Mouse (Mus musculus): Measurements from ENCODE around the gene Lig4. TPM values are rescaled to one million over a fixed set of nuclear protein-coding genes. Genes with fewer than 3 reads are reported as not detected.

The Lig4 gene
- polyA plus RNA-seq, 1 experiment from 2014 or later, result 14.2 TPM

DNA sequence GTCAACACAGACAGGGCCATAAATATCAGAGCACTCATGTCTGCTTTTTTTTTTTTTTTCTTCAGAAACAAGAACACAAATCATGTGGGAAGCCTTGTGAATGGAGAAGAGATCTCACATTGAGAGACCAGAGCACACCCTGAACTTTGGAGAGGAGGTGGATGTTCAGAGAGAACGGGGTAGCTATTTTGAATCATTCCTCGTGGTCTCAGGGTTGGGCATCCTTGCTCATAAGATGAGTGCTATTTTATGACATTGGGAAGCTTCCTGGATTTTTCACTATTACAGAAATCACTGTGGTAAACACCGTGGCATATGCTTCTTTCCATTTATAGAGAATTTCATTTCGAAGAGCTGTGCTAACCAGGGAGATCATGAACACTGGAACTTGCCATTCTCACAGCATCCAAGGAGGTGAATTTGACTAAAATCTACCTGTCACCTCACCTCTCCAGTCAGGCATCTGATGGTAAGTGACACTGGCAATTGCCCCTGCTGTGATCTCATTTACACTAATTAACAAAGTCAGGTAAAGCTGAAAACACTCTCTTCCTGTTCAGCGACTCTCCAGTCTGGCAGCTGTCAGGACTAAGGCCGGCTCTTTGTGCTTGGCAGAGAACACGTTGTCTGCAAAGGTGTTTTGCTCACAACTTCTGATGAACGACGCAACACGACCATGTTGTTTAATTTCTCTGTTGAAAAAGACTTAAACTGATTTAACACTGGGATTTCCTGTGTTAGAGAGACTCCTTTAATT, 28.2 kb downstream of the Lig4 start:
- ATAC-seq, result no peak
- H3K4me3 ChIP-seq (ENCODE audit: low read depth, low read length), result no peak overlapping the region
- H3K9me3 ChIP-seq (replicated peaks; ENCODE audit: control insufficient read depth, low read length, poor library complexity, severe bottlenecking), result no peaks in the 10 kb centered on the region
- WGBS, result 73% methylated on average over 10 of the region's 10 CpGs
- no peaks in the 10 kb centered on the region for H3K36me3 ChIP-seq (ENCODE audit: control insufficient read depth, insufficient read depth, low read length)
- H3K4me1 ChIP-seq (ENCODE audit: control insufficient read depth, insufficient read depth, low read length), result no peaks in the 10 kb centered on the region
- H3K27me3 ChIP-seq (ENCODE audit: control insufficient read depth, insufficient read depth, low read depth, low read length), result no peaks in the 10 kb centered on the region
- no peak overlapping the region for H3K4me2 ChIP-seq (ENCODE audit: low read length)
- no peak overlapping the region for H3K27ac ChIP-seq (ENCODE audit: low read length)
- H3K9ac ChIP-seq (ENCODE audit: low read depth, low read length), result no peak overlapping the region

DNA sequence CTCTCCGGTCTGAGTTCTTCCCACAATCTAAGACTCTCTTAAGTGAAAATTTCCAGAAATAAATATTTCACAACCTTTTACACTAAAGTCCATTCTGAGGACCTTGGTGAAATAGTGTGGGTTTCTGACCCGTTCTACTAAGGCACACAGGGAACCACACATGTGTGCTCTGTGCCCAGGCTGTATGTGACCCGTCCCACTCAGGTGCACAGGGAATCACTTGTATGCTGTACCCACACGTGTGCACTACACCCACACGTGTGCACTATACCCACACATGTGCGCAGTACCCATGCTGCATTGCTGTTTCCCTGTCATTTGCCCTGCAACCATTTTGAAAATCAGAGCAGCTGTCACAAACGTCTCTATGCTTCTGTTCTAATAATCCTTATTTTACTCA, 41.9 kb downstream of the Lig4 start:
- no peaks in the 10 kb centered on the region for H3K36me3 ChIP-seq (ENCODE audit: control insufficient read depth, insufficient read depth, low read length)
- WGBS, result 71% methylated on average over 7 of the region's 7 CpGs
- peak; percentile 64; the same call in 1 of the 2 replicates for ATAC-seq
- H3K27me3 ChIP-seq (ENCODE audit: control insufficient read depth, insufficient read depth, low read depth, low read length), result no peaks in the 10 kb centered on the region
- H3K4me2 ChIP-seq (ENCODE audit: low read length), result no peak overlapping the region
- H3K9me3 ChIP-seq (replicated peaks; ENCODE audit: control insufficient read depth, low read length, poor library complexity, severe bottlenecking), result no peaks in the 10 kb centered on the region
- H3K9ac ChIP-seq (ENCODE audit: low read depth, low read length), result no peak overlapping the region
- no peaks in the 10 kb centered on the region for H3K4me1 ChIP-seq (ENCODE audit: control insufficient read depth, insufficient read depth, low read length)
- H3K4me3 ChIP-seq (ENCODE audit: low read depth, low read length), result no peak overlapping the region
- H3K27ac ChIP-seq (ENCODE audit: low read length), result no peak overlapping the region

DNA sequence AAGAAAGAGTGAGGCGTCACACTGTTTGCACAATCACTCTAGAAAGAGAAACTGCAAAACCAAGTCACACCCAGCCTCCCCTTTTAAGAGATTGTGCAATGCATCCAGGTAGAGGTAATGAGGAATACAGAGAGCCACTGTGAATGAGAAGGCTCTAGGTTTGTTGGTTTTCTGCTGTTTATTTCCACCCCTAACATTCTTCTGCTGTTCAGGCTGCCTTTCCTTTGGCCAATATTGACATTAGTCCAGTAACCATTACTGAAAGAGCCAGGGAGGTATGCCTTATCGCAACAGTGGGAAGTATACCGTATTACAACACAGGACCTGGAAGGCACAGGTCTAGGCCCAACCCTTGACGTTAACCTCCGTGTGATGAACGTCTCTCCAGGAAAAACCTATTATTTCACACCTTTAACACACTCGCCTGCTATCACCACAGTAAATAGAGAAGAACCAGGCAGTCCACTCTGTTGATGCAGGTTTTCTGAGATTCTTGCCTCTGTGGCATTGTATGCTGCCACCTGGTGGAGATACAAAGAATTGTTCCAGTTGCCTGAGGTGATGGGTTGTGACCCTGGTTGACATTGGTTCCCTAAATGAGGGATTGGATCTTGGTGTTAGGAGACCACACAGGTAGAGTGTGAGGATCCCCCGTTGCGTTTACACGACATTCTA, 42.5 kb downstream of the Lig4 start:
- Histone ChIP-seq H3K9ac (ENCODE audit: low read depth, low read length) (no peak overlapping the region), H3K27me3 (ENCODE audit: control insufficient read depth, insufficient read depth, low read depth, low read length) (no peaks in the 10 kb centered on the region), H3K4me2 (ENCODE audit: low read length) (no peak overlapping the region), H3K4me1 (ENCODE audit: control insufficient read depth, insufficient read depth, low read length) (no peaks in the 10 kb centered on the region), H3K27ac (ENCODE audit: low read length) (no peak overlapping the region), H3K36me3 (ENCODE audit: control insufficient read depth, insufficient read depth, low read length) (no peaks in the 10 kb centered on the region), H3K9me3 (replicated peaks; ENCODE audit: control insufficient read depth, low read length, poor library complexity, severe bottlenecking) (no peaks in the 10 kb centered on the region), H3K4me3 (ENCODE audit: low read depth, low read length) (no peak overlapping the region)
- peak; percentile 56 for ATAC-seq
- WGBS, result 35% methylated on average over 10 of the region's 10 CpGs

DNA sequence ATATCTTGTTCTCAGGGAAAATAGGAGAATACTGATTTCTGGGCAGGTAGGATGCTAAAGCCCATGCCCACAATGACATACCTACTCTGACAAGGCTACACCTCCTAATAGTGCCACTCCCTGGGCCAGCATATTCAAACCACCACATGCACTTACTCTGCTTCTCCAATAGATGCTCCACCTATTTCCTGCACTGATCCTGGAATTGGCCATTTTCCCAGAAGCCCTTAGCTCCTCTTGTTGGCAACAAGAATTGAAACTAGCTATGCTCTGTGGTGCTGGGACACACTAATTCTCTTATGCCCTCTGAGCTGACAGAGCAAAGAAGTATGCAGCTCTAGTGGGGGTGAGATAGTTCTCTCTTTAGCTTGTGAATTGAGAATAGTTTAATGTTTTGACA, 44.8 kb downstream of the Lig4 start:
- Histone ChIP-seq H3K4me2 (ENCODE audit: low read length) (no peak overlapping the region), H3K9me3 (replicated peaks; ENCODE audit: control insufficient read depth, low read length, poor library complexity, severe bottlenecking) (no peaks in the 10 kb centered on the region), H3K4me3 (ENCODE audit: low read depth, low read length) (no peak overlapping the region), H3K9ac (ENCODE audit: low read depth, low read length) (no peak overlapping the region), H3K36me3 (ENCODE audit: control insufficient read depth, insufficient read depth, low read length) (no peaks in the 10 kb centered on the region), H3K27ac (ENCODE audit: low read length) (no peak overlapping the region), H3K27me3 (ENCODE audit: control insufficient read depth, insufficient read depth, low read depth, low read length) (no peaks in the 10 kb centered on the region), H3K4me1 (ENCODE audit: control insufficient read depth, insufficient read depth, low read length) (no peaks in the 10 kb centered on the region)
- ATAC-seq, result no peak

DNA sequence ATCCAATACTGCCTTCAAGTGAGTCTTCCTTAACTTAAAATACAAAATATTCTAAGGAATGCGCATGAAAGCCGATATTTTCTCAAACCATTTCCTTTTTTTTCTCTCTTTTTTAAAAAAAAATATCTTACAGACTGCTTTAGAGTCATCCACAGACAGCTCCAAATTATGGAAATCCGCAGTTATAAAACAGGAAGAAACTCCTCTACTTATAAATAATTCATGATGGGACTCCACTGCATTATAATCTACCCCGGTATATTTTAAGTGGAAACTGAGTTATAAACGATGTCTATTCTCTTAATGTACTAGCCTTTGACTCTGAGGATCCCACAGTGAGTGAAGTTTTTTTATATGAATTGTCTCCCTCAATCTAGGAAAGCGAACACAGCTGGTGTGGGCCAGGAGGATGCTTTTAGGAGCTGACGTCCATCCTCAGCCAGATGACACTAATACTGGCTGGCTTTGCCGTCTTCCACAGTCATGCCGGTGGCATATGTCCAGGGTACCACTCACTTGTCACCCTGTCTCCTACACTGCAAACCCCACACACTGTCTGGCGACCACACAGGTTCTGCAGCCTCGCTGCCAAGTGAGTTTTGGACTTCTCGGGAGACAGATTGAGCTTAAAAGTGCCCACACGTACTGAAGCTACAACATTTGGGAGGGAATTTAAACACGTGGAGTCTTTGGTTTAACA, 47.6 kb downstream of the Lig4 start:
- Histone ChIP-seq H3K36me3 (ENCODE audit: control insufficient read depth, insufficient read depth, low read length) (no peaks in the 10 kb centered on the region), H3K4me1 (ENCODE audit: control insufficient read depth, insufficient read depth, low read length) (no peaks in the 10 kb centered on the region), H3K9ac (ENCODE audit: low read depth, low read length) (no peak overlapping the region), H3K4me2 (ENCODE audit: low read length) (no peak overlapping the region), H3K27me3 (ENCODE audit: control insufficient read depth, insufficient read depth, low read depth, low read length) (no peaks in the 10 kb centered on the region), H3K27ac (ENCODE audit: low read length) (no peak overlapping the region), H3K9me3 (replicated peaks; ENCODE audit: control insufficient read depth, low read length, poor library complexity, severe bottlenecking) (no peaks in the 10 kb centered on the region), H3K4me3 (ENCODE audit: low read depth, low read length) (no peak overlapping the region)
- 59% methylated on average over 14 of the region's 14 CpGs for WGBS
- ATAC-seq, result peak; percentile 42; the same call in 1 of the 2 replicates

Other genes with a start within 250 kb of the Lig4 start
- 31.5 and 34.3 TPM in 2 replicates for gene Fam155a, start 206.5 kb downstream of the Lig4 start, polyA plus RNA-seq (2015; fragmentation: Nextera tagmentation; extraction: Ambion mirVana)
- not detected in 2 replicates for gene Gm10217, start 113.4 kb downstream of the Lig4 start, polyA plus RNA-seq (2015; fragmentation: Nextera tagmentation; extraction: Ambion mirVana)
- 12.2 and 12.7 TPM in 2 replicates for gene Abhd13, start within 50 bp of the Lig4 start, polyA plus RNA-seq (2015; fragmentation: Nextera tagmentation; extraction: Ambion mirVana)
- gene Tnfsf13b, start 28.8 kb upstream of the Lig4 start, polyA plus RNA-seq (2015; fragmentation: Nextera tagmentation; extraction: Ambion mirVana), result 0.23 and 0.52 TPM in 2 replicates
- gene Myo16, start 176.2 kb upstream of the Lig4 start, polyA plus RNA-seq (2015; fragmentation: Nextera tagmentation; extraction: Ambion mirVana), result 7.2 and 7.4 TPM in 2 replicates

Data from midbrain, embryonic 16.5 days (tissue).